Mouse (Mus musculus): ENCODE data around the gene Zfp954.

GRCm38 (mm10) chr7:7118441-7118840 is 2.8 kb downstream of the Zfp954 start:
- TF ChIP-seq CTCF (IDR thresholded peaks at IDR 0.05; ENCODE audit: low read depth, low read length) (no peak), POLR2A (IDR thresholded peaks at IDR 0.05; ENCODE audit: insufficient read depth, low read length) (no peak), EP300 (IDR thresholded peaks at IDR 0.05; ENCODE audit: insufficient read depth, low read depth, low read length) (no peak)
